Mouse (Mus musculus): ENCODE measurements around the gene Adipoq. TPM values are rescaled to one million over a fixed set of nuclear protein-coding genes. Genes with fewer than 3 reads are reported as not detected.

Adipoq gene
- total RNA-seq, 2 experiments from 2014 or later, result 5.6 to 13.1 TPM

DNA sequence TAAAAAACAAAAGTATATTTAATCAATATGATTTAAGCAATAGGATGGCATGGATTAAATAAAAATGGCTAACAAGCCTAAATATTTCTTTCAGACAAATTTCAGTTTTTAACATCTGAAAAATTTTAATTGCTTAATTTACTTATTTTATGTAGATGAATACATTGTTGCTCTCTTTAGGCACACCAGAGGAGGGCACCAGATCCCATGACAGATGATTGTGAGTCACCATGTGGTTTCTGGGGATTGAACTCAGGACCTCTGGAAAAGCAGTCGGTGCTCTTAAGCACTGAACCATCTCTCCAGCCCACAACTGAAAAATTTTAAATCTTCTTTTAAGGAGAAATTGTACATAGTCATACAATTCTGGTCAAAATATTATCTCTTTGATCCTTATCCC, 43.3 kb downstream of the Adipoq start:
- intact Hi-C loops (cut with DNase I), result no loop called here
- no peak for DNase-seq

DNA sequence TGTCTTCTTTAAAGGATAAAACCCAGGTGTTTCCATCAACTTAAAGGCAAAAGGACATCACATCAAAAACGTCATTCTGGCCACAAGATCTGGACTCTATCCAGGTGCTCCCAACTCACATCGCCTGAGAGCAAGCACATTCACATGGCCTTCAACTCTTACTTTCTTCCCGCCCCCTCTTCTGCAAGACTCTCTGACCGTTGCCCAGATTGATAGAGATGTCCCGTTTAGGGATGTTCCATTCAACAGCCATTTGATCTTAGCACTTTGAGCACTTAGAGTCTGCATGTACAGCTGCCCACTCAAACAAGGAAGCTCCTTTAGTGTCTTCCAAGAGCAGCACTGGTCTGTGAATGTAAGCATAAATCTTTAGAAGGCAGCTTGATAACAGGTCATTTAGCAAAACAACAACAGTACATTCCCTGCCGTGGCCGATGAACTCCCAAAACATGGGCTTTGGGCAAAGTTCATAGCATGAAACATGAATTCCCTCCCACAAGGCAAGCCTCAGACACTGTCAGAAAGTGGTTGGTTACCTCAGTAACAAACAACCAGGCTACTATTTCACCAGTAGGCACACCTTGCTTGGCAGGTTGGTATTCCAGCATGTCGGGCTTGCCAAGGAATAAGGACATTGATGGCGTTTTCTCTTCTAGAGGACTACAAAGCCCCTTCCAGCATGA, 45.4 kb downstream of the Adipoq start:
- intact Hi-C loops (cut with DNase I), result no loop called here
- no peak for DNase-seq

DNA sequence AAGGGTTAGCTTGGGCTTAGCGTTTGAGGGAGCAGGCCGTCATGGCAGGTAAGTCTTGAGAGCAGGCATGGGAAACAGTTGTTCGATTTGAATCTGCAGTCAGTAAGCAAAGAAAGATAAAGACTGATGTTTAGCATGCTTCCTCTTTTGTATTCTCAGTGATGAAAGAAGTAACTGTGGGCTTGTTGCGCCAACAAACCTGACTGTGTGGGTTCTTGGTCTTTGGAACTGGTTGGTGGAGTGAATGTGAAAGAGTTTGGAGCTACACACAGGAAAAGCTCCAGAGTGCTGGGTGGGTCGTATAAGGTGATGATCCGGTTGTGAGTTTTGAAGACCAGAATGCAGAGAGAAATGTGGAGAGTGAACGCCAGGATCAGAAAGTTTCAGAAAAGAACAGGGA, 49.3 kb downstream of the Adipoq start:
- intact Hi-C loops (cut with DNase I), result no loop called here
- DNase-seq, result no peak

DNA sequence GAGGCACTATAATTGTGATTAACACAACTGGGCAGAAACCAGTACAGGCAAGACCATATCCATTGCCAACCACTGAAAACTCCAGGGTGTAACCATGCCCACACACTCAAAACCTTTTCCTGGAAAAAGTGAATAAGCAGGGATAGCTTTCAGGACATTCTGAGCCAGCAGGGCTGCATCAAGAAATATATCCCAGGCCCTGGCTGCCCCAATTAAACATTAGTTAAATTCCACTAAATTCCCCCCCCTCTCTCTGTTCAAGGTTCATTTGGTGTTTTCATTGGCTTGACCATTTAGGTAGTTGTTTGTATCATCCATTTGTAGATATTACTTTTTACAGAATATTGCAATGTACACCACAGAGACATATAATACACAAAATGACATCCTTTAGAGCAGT, 50.0 kb downstream of the Adipoq start:
- intact Hi-C loops (cut with DNase I), result no loop called here
- DNase-seq, result no peak

DNA sequence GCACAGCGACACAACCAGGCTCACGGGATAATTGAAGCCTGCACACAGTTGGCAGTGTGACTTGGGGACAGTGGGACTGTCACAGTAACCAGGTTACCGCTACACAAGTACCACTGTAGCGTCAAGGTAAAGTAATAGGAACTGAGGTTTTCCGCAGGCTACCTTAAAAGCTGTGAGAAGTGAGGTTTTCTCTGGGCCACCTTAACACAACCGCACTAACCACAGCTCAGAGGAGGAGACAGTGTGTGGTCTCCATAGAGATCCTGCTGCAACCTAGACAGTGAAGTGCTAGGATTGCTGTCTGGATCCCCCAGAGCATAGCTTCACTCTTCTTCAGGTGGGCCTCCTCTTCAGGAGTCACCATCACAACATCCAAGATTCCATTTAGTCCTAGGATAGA, 50.5 kb downstream of the Adipoq start:
- DNase-seq, result no peak
- intact Hi-C loops (cut with DNase I), result no loop called here

DNA sequence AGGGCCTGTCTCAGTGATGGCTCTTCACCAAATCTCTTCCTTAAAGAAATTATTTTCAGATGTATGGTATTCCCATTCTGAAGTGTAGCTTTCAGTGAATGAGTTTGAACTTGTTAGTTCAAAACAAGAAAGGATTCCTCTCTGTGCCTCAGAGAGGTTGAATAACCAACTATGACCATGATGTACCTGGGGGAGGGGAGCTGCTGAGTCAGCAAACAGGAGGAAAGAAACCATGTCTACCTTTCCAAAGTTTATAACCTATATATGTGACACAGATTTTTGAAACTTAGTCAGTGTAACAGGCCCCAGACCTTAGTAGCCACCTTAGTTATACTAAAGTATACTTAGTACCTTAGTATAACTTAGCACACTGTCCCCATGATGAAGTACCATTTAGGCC, 55.2 kb downstream of the Adipoq start:
- no peak for DNase-seq
- intact Hi-C loops (cut with DNase I), result no loop called here

Small RNA genes lying within 50 kb of the gene (microRNA-seq; reads per million reads assigned to microRNA genes)
- 5.9 to 6.1 reads per million in 2 experiments for gene Gm49346

Other genes with a start within 250 kb of the Adipoq start
- gene Fetub, start 228.2 kb upstream of the Adipoq start, total RNA-seq (2021), result under 1 TPM in 1 of 2 experiments, not detected in 1; 0.18 TPM
- not detected for gene Hrg, start 195.5 kb upstream of the Adipoq start, total RNA-seq (2021)
- gene Kng2, start 117.1 kb upstream of the Adipoq start, total RNA-seq (2021), result under 1 TPM in 1 of 2 experiments, not detected in 1; 0.54 TPM
- under 1 TPM in 1 of 2 experiments, not detected in 1; 0.43 TPM for gene Kng1, start 88.7 kb upstream of the Adipoq start, total RNA-seq (2021)
- gene Eif4a2, start 39.1 kb upstream of the Adipoq start, total RNA-seq (2021), result 100 to 1,000 TPM; 380 to 417 TPM
- gene Rfc4, start 18.8 kb upstream of the Adipoq start, total RNA-seq (2021), result 1 to 10 TPM; 5.8 to 7.1 TPM
- gene St6gal1, start 78.2 kb downstream of the Adipoq start, total RNA-seq (2021), result 1 to 10 TPM; 2.4 to 3.2 TPM